Mouse (Mus musculus): ENCODE data around the gene Usp31. TPM values are rescaled to one million over a fixed set of nuclear protein-coding genes. Genes with fewer than 3 reads are reported as not detected.

The Usp31 gene
- total RNA-seq (2021) (10 to 100 TPM; 12.5 to 16.1 TPM), polyA plus RNA-seq (2012; rRNA removed) (2.6 and 3.1 TPM in 2 replicates)
- long read RNA-seq, partial matches to known transcripts = 1 of 4 reads
- long read RNA-seq, other reads (novel, unspliced or antisense) = 3 of 4 reads

- DNase-seq = peak; percentile 97
These were observed at the start of gene Usp31 for GRCm38 (mm10) chr7:121707073-121707667. TSS of gene Usp31 (minus strand) at chr7:121707253.

DNA sequence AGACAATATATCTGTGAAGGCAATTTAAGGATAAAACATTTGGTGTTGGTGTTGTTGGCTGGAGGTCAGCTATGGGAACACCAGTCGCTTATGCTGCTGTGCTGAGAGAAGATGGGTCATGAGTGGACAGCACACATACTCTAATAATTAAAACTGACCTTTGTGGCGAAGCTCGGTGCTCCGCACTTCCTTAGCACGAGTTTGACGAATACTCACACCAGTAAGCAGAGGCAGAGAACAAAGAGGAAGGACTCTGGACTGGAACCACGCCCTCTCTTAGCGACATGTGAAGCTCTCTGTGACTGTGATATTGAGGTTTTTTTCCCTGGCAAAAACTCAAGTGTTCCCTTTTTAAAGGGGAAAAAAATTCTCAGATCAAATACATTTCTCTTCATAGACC lies 47.7 kb upstream of the Usp31 start:
- DNase-seq = no peak

GRCm38 (mm10) chr7:121750244-121750643 lies 43.2 kb upstream of the Usp31 start:
- no peak for DNase-seq

GRCm38 (mm10) chr7:121737511-121738415 lies 30.7 kb upstream of the Usp31 start:
- no peak for DNase-seq

GRCm38 (mm10) chr7:121734171-121734831 lies 27.2 kb upstream of the Usp31 start, which contains the start of gene Scnn1g:
TSS of gene Scnn1g (plus strand) at chr7:121734479.
- DNase-seq = peak; percentile 87

- DNase-seq = peak; percentile 28
These were observed 23.2 kb upstream of the Usp31 start for GRCm38 (mm10) chr7:121730225-121730624.

DNA sequence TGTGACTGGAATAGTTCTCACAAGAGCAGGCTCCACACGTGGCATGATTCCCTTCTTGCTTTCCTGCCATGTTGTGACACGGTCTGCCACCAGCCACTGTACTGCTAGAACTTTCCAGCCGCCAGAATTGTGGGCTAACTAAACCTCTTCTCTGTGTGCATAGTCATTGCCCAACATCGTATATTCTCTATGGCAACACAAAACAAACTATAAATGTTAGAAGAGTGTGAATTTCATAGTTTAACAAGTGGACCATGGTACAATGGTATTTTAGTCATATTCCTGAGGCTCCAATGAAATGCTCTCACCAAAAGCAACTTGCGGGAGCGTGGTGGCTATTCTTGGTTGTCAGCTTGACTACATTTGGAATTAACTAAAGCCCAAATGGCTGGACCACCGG lies 10.0 kb upstream of the Usp31 start:
- DNase-seq = no peak

- no peak for DNase-seq
These were observed 4.1 kb upstream of the Usp31 start for GRCm38 (mm10) chr7:121711171-121711570.

- peak; percentile 74 for DNase-seq
These were observed 511 bp downstream of the Usp31 start for GRCm38 (mm10) chr7:121706411-121707072.

- no peak for DNase-seq
These were observed 2.0 kb downstream of the Usp31 start for GRCm38 (mm10) chr7:121705051-121705450.

- DNase-seq = no peak
These were observed 5.1 kb downstream of the Usp31 start for GRCm38 (mm10) chr7:121701983-121702382.

DNA sequence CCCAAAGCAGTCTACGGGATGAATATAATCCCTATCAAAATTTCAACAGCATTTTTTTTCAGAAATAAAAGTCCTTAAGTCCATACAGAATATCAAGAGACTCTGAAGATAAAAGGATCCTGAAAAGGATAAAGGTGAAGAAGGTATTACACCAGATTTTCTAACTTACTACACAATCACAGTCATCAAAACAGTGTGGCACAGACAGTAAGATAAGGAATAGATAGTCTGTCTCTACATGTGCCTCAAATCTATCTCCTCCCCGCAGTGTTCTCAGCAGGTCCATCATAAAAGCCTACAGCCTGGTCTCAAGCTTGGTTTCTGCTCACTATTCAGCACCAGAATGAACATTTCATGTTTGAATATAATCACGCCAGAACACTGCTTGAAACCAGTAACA lies 6.6 kb downstream of the Usp31 start:
- no peak for DNase-seq

DNA sequence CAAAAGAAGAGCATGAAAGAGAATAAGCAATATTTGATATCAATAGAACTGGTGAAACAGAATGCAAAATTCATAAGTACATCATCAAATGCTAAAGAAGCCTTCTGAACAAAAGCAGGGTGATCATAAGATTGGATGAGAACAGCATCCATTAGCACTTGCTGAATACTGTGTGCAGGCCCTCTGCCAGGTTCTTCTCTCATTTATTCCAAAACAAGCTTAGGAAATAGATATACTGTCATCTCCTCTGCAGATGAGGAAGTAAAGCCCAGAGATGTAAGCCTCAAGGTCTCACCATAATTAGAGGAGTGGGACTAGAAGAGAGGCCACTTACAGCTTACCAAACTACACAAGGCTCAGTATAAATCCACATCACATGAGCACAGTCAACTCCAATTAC lies 7.8 kb downstream of the Usp31 start:
- DNase-seq = no peak

DNA sequence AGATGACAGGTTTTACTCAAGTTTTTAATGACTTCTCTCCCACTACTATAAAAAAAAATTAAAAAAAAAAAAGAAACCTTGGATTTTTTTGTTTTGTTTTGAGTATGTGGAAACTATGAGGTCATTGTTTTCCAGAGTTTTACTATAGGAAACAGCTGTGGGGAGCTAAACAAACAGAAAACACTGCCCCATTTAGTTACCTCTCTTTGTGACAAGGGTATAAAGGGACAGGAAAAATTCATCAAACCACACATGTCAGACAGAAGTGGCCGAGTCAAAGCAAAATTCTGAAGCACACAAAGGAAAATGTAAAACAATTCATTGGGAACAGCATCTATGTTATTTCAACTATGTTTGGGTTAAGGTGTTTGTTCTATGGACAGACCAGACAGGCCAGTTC lies 9.5 kb downstream of the Usp31 start:
- DNase-seq = no peak

GRCm38 (mm10) chr7:121697170-121697569 lies 9.9 kb downstream of the Usp31 start:
- no peak for DNase-seq

DNA sequence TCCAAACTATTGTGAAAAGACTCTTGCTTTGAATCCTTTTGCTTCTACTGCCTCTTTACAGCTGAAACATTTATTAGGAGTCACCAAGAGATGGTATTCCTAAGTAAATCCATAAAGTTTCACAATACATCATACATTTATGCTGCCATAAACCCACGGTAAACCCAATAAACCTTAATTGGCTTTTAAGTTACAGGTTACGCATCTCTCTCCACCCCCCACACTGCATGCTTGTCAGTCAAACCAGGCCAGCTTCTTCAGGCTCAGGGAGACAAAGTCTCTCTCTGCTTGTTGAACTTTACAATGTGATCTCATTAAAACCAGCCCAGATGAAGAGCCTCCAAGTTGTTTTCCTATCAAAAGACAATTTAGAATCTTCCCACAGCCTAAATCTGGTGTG lies 15.2 kb downstream of the Usp31 start:
- DNase-seq = no peak

DNA sequence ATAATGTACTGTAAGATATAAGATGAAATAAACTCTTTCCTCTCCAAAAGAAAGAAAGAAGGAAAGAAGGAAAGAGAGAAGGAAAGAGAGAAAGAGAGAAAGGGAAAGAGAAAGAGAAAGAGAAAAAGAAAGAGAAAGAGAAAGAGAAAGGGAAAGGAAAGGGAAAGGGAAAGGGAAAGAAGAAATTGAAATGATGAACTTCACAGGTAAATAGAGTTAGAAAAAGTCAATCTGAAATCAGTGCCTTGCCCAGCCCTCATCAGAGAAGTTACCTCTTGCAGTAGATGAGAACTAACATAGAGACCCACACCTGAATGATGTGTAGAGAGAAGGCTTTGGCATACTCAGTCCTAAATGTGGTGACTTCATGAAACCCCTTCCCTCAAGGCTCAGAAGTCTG lies 17.7 kb downstream of the Usp31 start:
- DNase-seq = no peak

DNA sequence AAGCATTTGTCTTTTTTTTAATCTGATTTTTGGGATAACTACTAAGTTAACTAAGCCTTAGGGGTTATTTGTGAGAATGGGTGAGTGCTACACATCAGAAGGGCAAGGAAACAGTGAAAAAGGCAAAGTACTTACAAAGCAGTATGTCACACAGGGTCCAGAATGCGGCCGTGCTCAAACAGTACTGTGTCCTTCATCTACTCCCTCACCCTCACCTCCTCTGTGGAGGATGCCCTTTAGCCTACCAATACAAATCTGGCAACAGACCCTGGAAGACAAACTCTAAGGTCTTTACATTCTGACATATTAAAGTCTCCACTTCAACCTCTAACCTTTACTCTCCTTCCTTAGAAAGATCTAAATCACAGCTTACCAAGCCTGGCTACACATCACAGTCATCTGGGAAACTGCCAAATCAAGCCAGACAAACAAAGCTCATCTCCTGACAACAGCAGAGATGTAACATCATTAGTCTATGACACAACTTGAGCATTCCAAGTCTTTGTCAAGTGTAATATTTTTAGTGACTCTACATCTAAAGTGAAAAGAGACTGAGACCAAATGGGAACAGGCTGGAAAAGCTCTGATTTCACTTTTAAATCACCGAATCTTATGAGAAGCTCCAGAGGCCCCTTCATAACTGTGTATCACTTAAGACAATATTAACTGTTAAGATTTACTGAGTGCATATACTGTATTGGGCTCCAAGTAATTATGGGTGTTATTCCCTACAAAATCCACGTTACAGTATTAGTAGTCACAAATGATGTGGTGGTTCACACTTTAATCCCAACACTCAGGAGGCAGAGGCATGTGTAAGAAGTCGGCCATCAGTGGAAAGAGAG lies 21.7 kb downstream of the Usp31 start:
- DNase-seq = no peak

DNA sequence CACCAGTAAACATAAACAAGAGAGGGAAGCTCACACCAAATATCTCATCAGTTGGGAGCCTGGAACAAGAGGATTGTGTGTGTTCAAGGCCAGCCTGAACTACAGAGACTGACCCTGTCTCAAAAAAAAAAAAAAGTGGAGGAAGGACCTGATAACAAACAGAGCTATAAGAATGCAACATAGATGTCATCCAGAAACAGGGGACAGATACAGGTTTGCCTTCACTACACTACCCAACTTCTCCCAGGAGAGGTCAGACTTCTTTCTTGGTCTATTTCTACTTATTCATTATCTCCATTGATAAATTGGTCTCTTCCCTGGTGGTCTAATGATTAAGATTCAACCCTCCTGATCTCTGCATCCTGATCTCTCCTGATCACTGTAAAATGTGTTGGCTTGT lies 25.9 kb downstream of the Usp31 start:
- DNase-seq = no peak

DNA sequence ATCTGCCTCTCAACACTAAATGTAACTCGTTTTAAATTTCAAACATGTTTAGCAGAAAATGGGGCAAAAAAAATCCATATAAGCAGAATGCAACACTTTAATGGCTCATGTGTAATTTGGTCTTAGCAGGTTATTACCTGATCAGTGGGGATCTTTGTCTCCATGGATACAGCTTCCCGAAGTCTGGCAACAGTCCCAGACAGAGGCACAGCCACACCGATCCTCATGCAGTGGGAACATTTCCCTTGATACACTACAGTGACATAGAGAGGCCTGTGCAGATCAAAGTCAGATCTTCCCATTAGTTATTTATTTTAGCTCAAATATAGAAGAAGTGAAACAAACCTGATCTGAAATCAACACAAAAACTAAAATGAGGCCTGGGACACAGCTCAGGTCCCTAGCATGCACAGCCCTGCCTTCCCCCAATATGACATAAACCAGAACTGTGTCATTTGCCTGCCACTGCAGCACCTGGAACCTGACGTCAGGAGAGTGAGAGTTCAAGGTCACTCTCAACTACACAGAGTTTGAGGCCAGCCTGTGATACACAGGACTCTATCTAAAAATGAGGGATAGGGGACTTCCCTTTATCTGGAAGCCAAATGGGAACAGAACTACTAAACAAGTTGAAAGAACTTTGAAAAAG lies 29.8 kb downstream of the Usp31 start:
- peak; percentile 8 for DNase-seq

DNA sequence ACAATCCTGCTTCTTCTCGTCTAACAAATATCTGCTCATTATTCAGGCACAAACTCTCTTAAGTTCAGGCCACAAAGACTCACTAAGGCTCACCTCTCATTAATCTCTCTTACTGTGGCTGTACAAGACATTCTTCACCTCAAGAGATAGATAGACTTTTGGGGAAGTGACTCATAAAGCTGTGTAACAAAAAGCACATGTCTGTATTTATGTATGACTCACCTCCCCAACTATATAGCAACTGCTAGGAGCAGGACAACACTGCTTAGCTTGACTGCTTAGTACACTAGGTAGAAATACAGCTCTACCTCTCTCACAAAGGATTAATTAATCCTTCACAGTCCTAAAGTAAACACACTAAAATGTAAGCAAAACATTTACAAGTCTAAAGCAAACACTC lies 46.3 kb downstream of the Usp31 start:
- no peak for DNase-seq

Measured in adrenal gland, adult 2 months (tissue).